Mouse (Mus musculus) frontal cortex, adult (tissue): ENCODE results near the gene Lag3.
A peak's percentile ranks its signal among the peaks of the same experiment; 100 is the strongest.

ENCODE experiments used
- ATAC-seq: cut with Nextera tagmentation; 2 replicates; pipeline ENCODE4 v1.9.2; 2017; ENCODE audit warnings: mild to moderate bottlenecking, moderate library complexity, mixed read lengths; ENCODE audit not compliant: low TSS enrichment

Lag3 gene

GRCm38 (mm10) chr6:124919695-124920317 is 8.3 kb upstream of the Lag3 start, which contains the start of gene Ptms:
Gene Ptms, minus strand, starts transcription at chr6:124920103.
- ATAC-seq: peak; percentile 60

- ATAC-seq: no peak
Observed at GRCm38 (mm10) chr6:124918890-124919627, 7.6 kb upstream of the Lag3 start.

GRCm38 (mm10) chr6:124918331-124918690 is 6.8 kb upstream of the Lag3 start:
- ATAC-seq: no peak; the same call in 1 of the 2 replicates

GRCm38 (mm10) chr6:124917518-124918330 is 6.2 kb upstream of the Lag3 start:
- peak; percentile 53 for ATAC-seq

GRCm38 (mm10) chr6:124916695-124917517 is 5.4 kb upstream of the Lag3 start:
- ATAC-seq: peak; percentile 22

GRCm38 (mm10) chr6:124915942-124916694 is 4.6 kb upstream of the Lag3 start:
- ATAC-seq: peak; percentile 13

- no peak for ATAC-seq
Observed at GRCm38 (mm10) chr6:124915160-124915941, 3.8 kb upstream of the Lag3 start.

GRCm38 (mm10) chr6:124914511-124914910 is 3.0 kb upstream of the Lag3 start:
- no peak for ATAC-seq

- no peak for ATAC-seq
Observed at GRCm38 (mm10) chr6:124913721-124914285, 2.3 kb upstream of the Lag3 start.

- no peak for ATAC-seq
Observed at GRCm38 (mm10) chr6:124913214-124913613, 1.7 kb upstream of the Lag3 start.

GRCm38 (mm10) chr6:124910032-124910431 is 1.5 kb downstream of the Lag3 start:
- peak; percentile 29; the same call in 1 of the 2 replicates for ATAC-seq

- no peak for ATAC-seq
Observed at GRCm38 (mm10) chr6:124907767-124908166, 3.7 kb downstream of the Lag3 start.

GRCm38 (mm10) chr6:124904991-124905860 is 6.3 kb downstream of the Lag3 start:
- no peak for ATAC-seq

GRCm38 (mm10) chr6:124904161-124904981 is 7.1 kb downstream of the Lag3 start:
- peak; percentile 86 for ATAC-seq

GRCm38 (mm10) chr6:124903580-124904151 is 7.8 kb downstream of the Lag3 start:
- ATAC-seq: peak; percentile 70

GRCm38 (mm10) chr6:124901851-124902250 is 9.7 kb downstream of the Lag3 start:
- no peak for ATAC-seq

- no peak for ATAC-seq
Observed at GRCm38 (mm10) chr6:124900801-124901480, 10.6 kb downstream of the Lag3 start.
